Mouse (Mus musculus) kidney, embryonic 16.5 days (tissue): ENCODE data around the gene Atp6ap1l. TPM values are rescaled to one million over a fixed set of nuclear protein-coding genes. Genes with fewer than 3 reads are reported as not detected.
"Not testable (repeated sequence)": the region's sequence is repeated elsewhere in the genome, so short reads cannot be mapped to it uniquely, and the experiment has no call there.

ENCODE experiments used
- ATAC-seq: fragments of 200-750 bp; cut with Nextera tagmentation; 2 replicates; pipeline ENCODE4 v1.8.0; 2017; ENCODE audit warnings: moderate TSS enrichment; ENCODE audit not compliant: low FRiP score, low TSS enrichment
- H3K27ac ChIP-seq: fragments of 300-500 bp; sonication (generic); 2 replicates; pipeline ENCODE4 v1.5.1; 2014; ENCODE audit warnings: low read length
- H3K27me3 ChIP-seq: fragments of 300-500 bp; sonication (generic); 2 replicates; pipeline ENCODE4 v1.6.1; 2014; ENCODE audit warnings: low read length, control low read depth, mixed read lengths; ENCODE audit not compliant: insufficient read depth
- H3K36me3 ChIP-seq: fragments of 300-500 bp; sonication (generic); 2 replicates; pipeline ENCODE4 v1.6.1; 2014; ENCODE audit warnings: low read length, control low read depth, mixed read lengths; ENCODE audit not compliant: insufficient read depth
- H3K4me1 ChIP-seq: fragments of 300-500 bp; sonication (generic); 2 replicates; pipeline ENCODE4 v1.6.1; 2014; ENCODE audit warnings: low read length, control low read depth, mixed read lengths; ENCODE audit not compliant: insufficient read depth
- H3K4me2 ChIP-seq: fragments of 300-500 bp; sonication (generic); replicated peaks from 2 replicates; pipeline ENCODE4 v1.6.1; 2014; ENCODE audit warnings: low read depth, low read length
- H3K4me3 ChIP-seq: fragments of 300-500 bp; sonication (generic); 2 replicates; pipeline ENCODE4 v1.5.1; 2014; ENCODE audit warnings: mild to moderate bottlenecking, low read length
- H3K9ac ChIP-seq: fragments of 300-500 bp; sonication (generic); replicated peaks from 2 replicates; pipeline ENCODE4 v1.6.1; 2014; ENCODE audit warnings: low read length
- H3K9me3 ChIP-seq: fragments of 300-500 bp; sonication (generic); 2 replicates; pipeline ENCODE4 v1.6.1; 2016; ENCODE audit warnings: low read length, control low read depth
- WGBS: fragments of 180-500 bp; shearing (Covaris S2); extraction: QIAGEN DNeasy Blood & Tissue Kit; methylation state at CpG from one replicate; pipeline ENCODE4 v1.1.7; 2014; 5-methylcytosine and 5-hydroxymethylcytosine counted together
- polyA plus RNA-seq: library from polyadenylated mRNA; unstranded; fragments of >200 nt; fragmentation: Nextera tagmentation; extraction: Ambion mirVana; gene quantifications from 2 replicates; pipeline ENCODE4 v1.2.1, GENCODE M21; 2015

Gene Atp6ap1l
- polyA plus RNA-seq: not detected in 2 replicates

- H3K4me3 ChIP-seq: no peak within 1 kb of the TSS
- no peak within 1 kb of the TSS for H3K9ac ChIP-seq
- no peaks in the 10 kb centered on the region for H3K27me3 ChIP-seq
- ATAC-seq: no peak
- WGBS: 85% methylated on average over 5 of the region's 5 CpGs
- no peak within 1 kb of the TSS for H3K4me2 ChIP-seq
- H3K36me3 ChIP-seq: no peaks in the 10 kb centered on the region
- H3K4me1 ChIP-seq: no peaks in the 10 kb centered on the region
- H3K27ac ChIP-seq: no peak within 1 kb of the TSS
- no peaks in the 10 kb centered on the region for H3K9me3 ChIP-seq
Observed at GRCm38 (mm10) chr13:90905176-90905575, at the start of gene Atp6ap1l. Gene Atp6ap1l (minus strand): TSS chr13:90905355.

- no peak for ATAC-seq
- WGBS: 86% methylated on average over 5 of the region's 5 CpGs
- Histone ChIP-seq H3K9me3 (no peaks in the 10 kb centered on the region), H3K27ac (no peak overlapping the region), H3K9ac (no peak overlapping the region), H3K27me3 (no peaks in the 10 kb centered on the region), H3K4me3 (no peak overlapping the region), H3K36me3 (no peaks in the 10 kb centered on the region), H3K4me1 (no peaks in the 10 kb centered on the region), H3K4me2 (no peak overlapping the region)
Observed at GRCm38 (mm10) chr13:90939600-90939999, 34.4 kb upstream of the Atp6ap1l start.

- 63% methylated on average over 6 of the region's 6 CpGs for WGBS
- no peaks in the 10 kb centered on the region for H3K36me3 ChIP-seq
- H3K4me3 ChIP-seq: no peak overlapping the region
- no peak for ATAC-seq
- H3K9me3 ChIP-seq: no peaks in the 10 kb centered on the region
- H3K27me3 ChIP-seq: no peaks in the 10 kb centered on the region
- H3K27ac ChIP-seq: no peak overlapping the region
- H3K4me1 ChIP-seq: no peaks in the 10 kb centered on the region
- H3K4me2 ChIP-seq: no peak overlapping the region
- no peak overlapping the region for H3K9ac ChIP-seq
Observed at GRCm38 (mm10) chr13:90939192-90939591, 34.0 kb upstream of the Atp6ap1l start.

- no peak for ATAC-seq
- H3K36me3 ChIP-seq: no peaks in the 10 kb centered on the region
- no peaks in the 10 kb centered on the region; the same call in 1 of the 2 replicates for H3K4me1 ChIP-seq
- no peaks in the 10 kb centered on the region for H3K9me3 ChIP-seq
- WGBS: 85% methylated on average over 7 of the region's 7 CpGs
- no peaks in the 10 kb centered on the region for H3K27me3 ChIP-seq
- H3K27ac ChIP-seq: no peak overlapping the region
- no peak overlapping the region for H3K9ac ChIP-seq
- H3K4me2 ChIP-seq: no peak overlapping the region
- H3K4me3 ChIP-seq: no peak overlapping the region
Observed at GRCm38 (mm10) chr13:90935852-90936251, 30.7 kb upstream of the Atp6ap1l start.

- Histone ChIP-seq H3K4me1 (no peaks in the 10 kb centered on the region; the same call in 1 of the 2 replicates), H3K27me3 (no peaks in the 10 kb centered on the region), H3K9me3 (no peaks in the 10 kb centered on the region), H3K27ac (no peak overlapping the region), H3K4me2 (no peak overlapping the region), H3K4me3 (no peak overlapping the region), H3K9ac (no peak overlapping the region), H3K36me3 (peaks cover 4% of the 10 kb centered on the region; the same call in 1 of the 2 replicates)
- WGBS: 86% methylated on average over 3 of the region's 3 CpGs
- ATAC-seq: no peak
Observed at GRCm38 (mm10) chr13:90933256-90933655, 28.1 kb upstream of the Atp6ap1l start.

- H3K9me3 ChIP-seq: no peaks in the 10 kb centered on the region
- ATAC-seq: no peak
- H3K4me2 ChIP-seq: no peak overlapping the region
- H3K4me1 ChIP-seq: no peaks in the 10 kb centered on the region; the same call in 1 of the 2 replicates
- H3K27ac ChIP-seq: no peak overlapping the region
- no peak overlapping the region for H3K9ac ChIP-seq
- WGBS: 23% methylated on average over 5 of the region's 5 CpGs
- H3K4me3 ChIP-seq: no peak overlapping the region
- H3K27me3 ChIP-seq: no peaks in the 10 kb centered on the region
- peaks cover 28% of the 10 kb centered on the region for H3K36me3 ChIP-seq
Observed at GRCm38 (mm10) chr13:90929847-90930246, 24.7 kb upstream of the Atp6ap1l start.

GRCm38 (mm10) chr13:90928266-90928665 lies 23.1 kb upstream of the Atp6ap1l start:
- WGBS: 95% methylated on average over 9 of the region's 10 CpGs
- H3K9ac ChIP-seq: not testable (repeated sequence)

GRCm38 (mm10) chr13:90926938-90927633 lies 21.9 kb upstream of the Atp6ap1l start:
- H3K9ac ChIP-seq: no peak overlapping the region
- H3K4me1 ChIP-seq: peaks cover 4% of the 10 kb centered on the region; the same call in 1 of the 2 replicates
- H3K4me3 ChIP-seq: no peak overlapping the region
- peaks cover 29% of the 10 kb centered on the region for H3K36me3 ChIP-seq
- H3K27ac ChIP-seq: no peak overlapping the region
- no peak overlapping the region for H3K4me2 ChIP-seq
- H3K27me3 ChIP-seq: no peaks in the 10 kb centered on the region
- 74% methylated on average over 5 of the region's 5 CpGs for WGBS
- no peak for ATAC-seq
- H3K9me3 ChIP-seq: no peaks in the 10 kb centered on the region

More at GRCm38 (mm10) chr13:90928266-90928665, 23.1 kb upstream of the Atp6ap1l start:
- H3K27me3 ChIP-seq, H3K4me1 ChIP-seq, H3K9me3 ChIP-seq, H3K27ac ChIP-seq, H3K4me2 ChIP-seq, H3K4me3 ChIP-seq, ATAC-seq: not testable (repeated sequence)
- H3K36me3 ChIP-seq: peaks cover 29% of the 10 kb centered on the region

GRCm38 (mm10) chr13:90926125-90926765 lies 21.1 kb upstream of the Atp6ap1l start:
- H3K4me2 ChIP-seq: no peak overlapping the region
- ATAC-seq: no peak
- no peak overlapping the region for H3K9ac ChIP-seq
- H3K9me3 ChIP-seq: no peaks in the 10 kb centered on the region
- 84% methylated on average over 7 of the region's 7 CpGs for WGBS
- H3K4me3 ChIP-seq: no peak overlapping the region
- no peaks in the 10 kb centered on the region for H3K27me3 ChIP-seq
- H3K4me1 ChIP-seq: peaks cover 4% of the 10 kb centered on the region; the same call in 1 of the 2 replicates
- peaks cover 29% of the 10 kb centered on the region for H3K36me3 ChIP-seq
- H3K27ac ChIP-seq: no peak overlapping the region

GRCm38 (mm10) chr13:90925191-90925590 lies 20.0 kb upstream of the Atp6ap1l start:
- H3K36me3 ChIP-seq: peaks cover 29% of the 10 kb centered on the region
- no peaks in the 10 kb centered on the region for H3K27me3 ChIP-seq
- H3K4me3 ChIP-seq: no peak overlapping the region
- H3K4me2 ChIP-seq: no peak overlapping the region
- no peaks in the 10 kb centered on the region for H3K9me3 ChIP-seq
- ATAC-seq: no peak
- H3K27ac ChIP-seq: no peak overlapping the region
- H3K4me1 ChIP-seq: peaks cover 4% of the 10 kb centered on the region; the same call in 1 of the 2 replicates
- H3K9ac ChIP-seq: no peak overlapping the region
- 88% methylated on average over 5 of the region's 5 CpGs for WGBS
